Mouse (Mus musculus): ENCODE data around the gene Copz2.

- TF ChIP-seq CTCF (IDR thresholded peaks at IDR 0.05), result no peak
- no peak for TF ChIP-seq EP300 (IDR thresholded peaks at IDR 0.05)
These were observed 35.2 kb upstream of the Copz2 start for GRCm38 (mm10) chr11:96814443-96814842.

Data from lung, postnatal 0 days (tissue).